Mouse (Mus musculus) cortical plate, adult 2 months (tissue): ENCODE measurements at regions not wholly inside any gene's neighbourhood (a gene's known extent, or its start where the extent isn't known, plus 50 kb on each side); places are given as distances from the start of the nearest gene placed in this dataset.

Experiments
- H3K27ac ChIP-seq: fragments of 200-500 bp; 2 replicates; pipeline ENCODE4 v1.5.1; 2012; ENCODE audit warnings: low read length, control low read depth, inconsistent platforms; ENCODE audit not compliant: insufficient read depth
- H3K4me1 ChIP-seq: fragments of 200-500 bp; 2 replicates; pipeline ENCODE4 v1.6.1; 2011; ENCODE audit warnings: low read length; ENCODE audit not compliant: control insufficient read depth, insufficient read depth
- H3K4me3 ChIP-seq: fragments of 200-500 bp; 2 replicates; pipeline ENCODE4 v1.5.1; 2011; ENCODE audit warnings: mild to moderate bottlenecking, low read length, control low read depth; ENCODE audit not compliant: insufficient read depth
- CTCF ChIP-seq: fragments of 200-500 bp; IDR thresholded peaks from 2 replicates; pipeline ENCODE4 v1.5.1; 2011; ENCODE audit warnings: mild to moderate bottlenecking, control low read depth, low read length; ENCODE audit not compliant: insufficient read depth; ENCODE audit errors: extremely low read depth
- POLR2A ChIP-seq: fragments of 200-500 bp; IDR thresholded peaks from 2 replicates; pipeline ENCODE4 v1.6.1; 2011; ENCODE audit warnings: mild to moderate bottlenecking, low read length, control low read depth; ENCODE audit not compliant: insufficient read depth; ENCODE audit errors: extremely low read depth

DNA sequence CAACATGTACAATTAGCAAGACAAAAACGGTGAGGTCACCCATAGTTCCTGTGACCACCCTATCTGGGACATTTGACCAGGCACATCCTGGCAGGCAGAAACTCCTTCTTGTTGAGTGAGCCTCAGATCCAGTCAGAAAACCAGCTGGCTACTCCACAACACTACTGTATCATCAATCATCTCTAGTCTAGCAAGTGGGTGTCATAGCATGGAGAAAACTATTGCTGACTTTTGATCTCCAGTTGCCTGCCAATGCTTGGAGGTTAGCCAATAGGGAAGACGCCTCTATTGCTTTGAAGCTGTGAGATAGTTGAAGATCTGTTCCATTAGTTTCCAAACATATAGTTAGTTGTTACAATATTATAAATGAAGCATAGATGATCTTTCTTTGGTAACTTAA, 595.4 kb upstream of the Nox3 start:
- H3K4me3 ChIP-seq = no peak overlapping the region
- H3K4me1 ChIP-seq = no peaks in the 10 kb centered on the region
- TF ChIP-seq POLR2A (no peak), CTCF (no peak)
- H3K27ac ChIP-seq = no peak overlapping the region

GRCm38 (mm10) chr17:4296521-4297155, 600.6 kb upstream of the Nox3 start:
- Histone ChIP-seq H3K4me1 (no peaks in the 10 kb centered on the region), H3K4me3 (no peak overlapping the region), H3K27ac (no peak overlapping the region)
- TF ChIP-seq CTCF (no peak), POLR2A (no peak)

DNA sequence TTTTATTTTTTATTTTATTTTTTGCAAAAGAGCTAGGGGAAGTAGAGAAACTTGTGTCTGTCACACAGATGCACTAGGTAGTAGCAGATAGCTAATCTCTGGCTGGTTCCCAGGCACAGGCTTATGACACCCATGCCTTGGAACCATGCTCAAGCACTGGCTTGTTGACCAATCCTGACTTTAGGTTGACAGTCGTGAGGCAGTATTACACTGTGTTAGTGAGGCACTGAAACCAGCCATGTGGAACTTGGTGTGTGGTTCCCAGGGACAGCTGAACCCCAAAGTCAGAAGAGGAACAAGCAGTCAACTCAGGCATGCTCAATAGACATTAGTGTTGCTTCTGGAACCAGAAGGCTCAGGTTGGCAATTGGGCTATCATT, 601.1 kb upstream of the Nox3 start:
- Histone ChIP-seq H3K4me1 (no peaks in the 10 kb centered on the region), H3K27ac (no peak overlapping the region), H3K4me3 (no peak overlapping the region)
- TF ChIP-seq POLR2A (no peak), CTCF (no peak)

DNA sequence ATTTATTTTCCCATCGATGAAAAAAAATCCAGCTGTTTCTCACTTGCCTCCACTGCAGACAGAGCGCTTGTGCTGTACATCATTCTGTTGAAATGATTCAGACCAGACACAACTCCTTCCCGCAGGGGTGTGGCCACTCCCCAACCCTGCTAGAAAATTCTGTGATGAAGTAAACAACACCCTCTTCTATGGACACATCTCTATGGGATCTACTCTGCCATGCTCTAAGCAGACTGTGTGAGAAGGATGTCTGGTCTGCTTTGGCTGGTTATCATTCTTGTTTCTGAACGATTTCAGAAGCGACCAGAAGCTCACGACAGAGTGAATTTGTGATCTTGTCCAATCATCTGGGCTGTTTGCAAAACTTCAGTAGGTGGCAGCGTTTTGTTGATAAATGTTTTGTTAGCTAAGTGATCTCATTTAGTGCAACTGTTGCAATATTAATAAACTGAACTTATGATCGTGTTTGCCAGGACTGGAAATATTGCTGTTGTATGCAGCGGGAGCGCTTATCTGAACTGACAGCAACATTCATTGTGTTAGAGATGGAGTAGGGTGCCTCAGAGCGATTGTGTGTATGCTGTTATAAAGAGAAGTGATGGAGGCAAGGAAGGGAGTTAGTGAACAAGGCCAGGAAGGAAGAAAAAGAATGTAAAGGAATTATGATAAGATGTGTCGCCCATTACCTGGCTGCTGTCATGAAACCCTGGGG, 605.2 kb upstream of the Nox3 start:
- Histone ChIP-seq H3K4me1 (no peaks in the 10 kb centered on the region), H3K4me3 (no peak overlapping the region), H3K27ac (no peak overlapping the region)
- TF ChIP-seq CTCF (no peak), POLR2A (no peak)

- no peak overlapping the region for H3K27ac ChIP-seq
- no peak for TF ChIP-seq CTCF
- H3K4me1 ChIP-seq = no peaks in the 10 kb centered on the region
- H3K4me3 ChIP-seq = no peak overlapping the region
Observed at GRCm38 (mm10) chr17:4311785-4312379, 615.8 kb upstream of the Nox3 start.

DNA sequence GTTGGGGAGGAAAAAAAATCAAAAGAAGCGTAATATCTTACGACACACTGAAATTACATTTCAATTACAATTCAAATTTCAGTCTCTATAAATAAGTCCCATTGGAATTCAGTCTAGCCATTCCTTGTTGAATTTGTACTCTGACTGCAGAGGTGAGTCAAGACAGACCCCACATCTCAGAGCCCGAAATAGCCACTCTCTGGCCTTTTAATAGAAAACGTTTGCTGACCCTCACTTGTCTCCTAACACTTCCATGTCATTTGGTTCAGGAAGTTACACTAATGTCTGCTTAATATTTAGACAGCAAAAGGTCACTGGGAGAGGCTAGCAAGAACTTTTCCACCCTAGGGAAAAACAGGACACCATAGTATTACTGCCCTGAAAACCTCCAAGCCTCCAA, 623.1 kb upstream of the Nox3 start:
- TF ChIP-seq CTCF (no peak), POLR2A (no peak)
- Histone ChIP-seq H3K4me1 (no peaks in the 10 kb centered on the region), H3K4me3 (no peak overlapping the region), H3K27ac (no peak overlapping the region)

DNA sequence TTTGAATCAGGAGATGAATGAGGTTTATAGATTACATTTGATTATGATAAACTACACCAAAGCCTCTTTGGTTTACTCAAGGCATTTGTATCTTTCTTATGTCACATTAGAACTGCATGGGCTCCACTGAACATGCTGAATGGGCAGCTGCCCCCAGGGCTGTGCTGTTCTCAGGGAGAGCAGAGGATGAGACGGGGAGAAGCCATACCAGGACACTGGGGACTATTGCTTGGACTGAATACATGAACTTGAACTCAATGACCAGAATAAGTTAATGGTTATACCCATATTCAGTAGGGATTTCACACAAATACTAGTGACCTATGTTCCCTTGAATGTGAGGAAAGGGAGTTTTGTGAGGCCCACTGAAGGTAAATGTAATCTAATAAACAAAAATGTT, 632.7 kb upstream of the Nox3 start:
- TF ChIP-seq POLR2A (no peak), CTCF (no peak)
- Histone ChIP-seq H3K4me3 (no peak overlapping the region), H3K27ac (no peak overlapping the region), H3K4me1 (no peaks in the 10 kb centered on the region)

DNA sequence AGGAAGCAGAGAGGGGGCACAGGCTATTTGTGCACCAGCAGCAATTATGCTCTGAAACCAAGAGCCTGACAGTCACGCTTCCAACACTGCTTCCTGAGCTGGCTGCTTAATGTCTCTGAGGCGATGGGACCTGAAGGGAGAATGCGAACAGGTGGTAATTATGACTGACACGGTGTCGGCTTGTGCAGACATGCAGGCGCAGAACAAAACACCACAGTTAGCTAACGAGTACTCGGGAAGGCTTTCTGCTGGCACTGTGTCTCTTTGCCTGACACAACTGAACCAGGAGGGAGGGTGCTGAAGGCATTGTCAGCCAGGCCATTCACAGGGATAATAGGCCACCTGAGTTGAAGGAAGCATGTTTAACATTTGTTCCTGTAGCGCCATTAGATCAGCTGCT, 635.6 kb upstream of the Nox3 start:
- Histone ChIP-seq H3K27ac (no peak overlapping the region), H3K4me1 (no peaks in the 10 kb centered on the region), H3K4me3 (no peak overlapping the region)
- TF ChIP-seq CTCF (no peak), POLR2A (no peak)

DNA sequence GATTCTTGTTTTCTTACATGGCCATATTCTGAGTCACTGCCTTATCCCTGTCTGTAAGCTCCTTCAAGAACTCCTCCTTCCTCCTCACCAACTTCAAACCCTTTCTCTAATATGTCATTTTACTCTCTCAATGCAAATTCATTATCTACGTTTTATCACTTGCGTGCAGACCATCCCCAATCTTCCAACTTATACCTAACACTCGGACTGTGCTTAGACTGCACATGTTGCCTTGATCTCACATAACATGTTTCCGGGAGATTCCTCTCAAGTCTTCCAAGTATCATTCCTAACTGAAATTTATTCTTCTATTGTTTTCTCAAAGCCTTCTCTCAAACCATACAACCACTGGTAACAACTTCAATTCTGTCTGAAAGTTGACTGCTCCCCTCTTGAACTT, 637.0 kb upstream of the Nox3 start:
- Histone ChIP-seq H3K4me1 (no peaks in the 10 kb centered on the region), H3K4me3 (no peak overlapping the region), H3K27ac (no peak overlapping the region)
- no peak for TF ChIP-seq POLR2A
- no peak for TF ChIP-seq CTCF

DNA sequence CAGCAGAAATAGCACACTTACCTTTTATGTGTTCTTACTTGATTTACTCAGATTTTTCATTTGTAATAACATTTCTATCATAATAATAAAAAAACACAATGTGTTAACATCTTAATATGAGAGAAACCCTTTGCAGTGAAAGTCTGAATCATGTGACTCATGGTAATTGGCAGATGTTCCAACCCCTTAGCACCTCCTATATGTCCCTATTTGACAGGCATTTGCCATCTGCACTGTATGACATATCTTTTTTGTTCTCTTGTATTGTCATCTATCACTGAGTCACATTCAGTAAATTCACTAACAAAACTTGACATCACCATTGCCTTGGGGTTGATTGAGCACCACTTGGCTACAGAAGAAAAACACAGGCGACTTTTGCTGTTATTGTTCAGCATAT, 641.1 kb upstream of the Arid1b start:
- Histone ChIP-seq H3K27ac (no peak overlapping the region), H3K4me1 (no peaks in the 10 kb centered on the region), H3K4me3 (no peak overlapping the region)
- TF ChIP-seq POLR2A (no peak), CTCF (no peak)
